16 mouse cellular contexts compared by ENCODE assay signal in genomic region chr7:73198069-73198468, GRCm38 (mm10).
A peak's percentile ranks its signal among the peaks of the same experiment; 100 is the strongest.
DNase-seq lines count a peak whose midpoint lies in the region; ATAC-seq and TF ChIP-seq lines count a peak whose summit lies in the region.
"Had no signal": no experiment of that assay in that cellular context is flagged by ENCODE, and none has a peak within 500 bp of the region (broad histone marks: within the 10 kb centered on the region; RNA-seq: fewer than 3 reads in every experiment).

No protein-coding gene starts in this region.

- no peak for TF ChIP-seq POLR2A in lung, adult 2 months (IDR thresholded peaks at IDR 0.05; ENCODE audit: borderline replicate concordance, extremely low read depth, low read depth, low read length)

- no peak overlapping the region for H3K4me2 ChIP-seq in hindbrain, embryonic 16.5 days (ENCODE audit: low read length)
- H3K4me2 ChIP-seq in neural tube, embryonic 15.5 days, result no peak overlapping the region
- no peak overlapping the region for H3K4me2 ChIP-seq in kidney, embryonic 14.5 days (replicated peaks; ENCODE audit: low read depth, low read length)
- H3K4me2 ChIP-seq: embryonic facial prominence, embryonic 12.5 days; liver, embryonic 13.5 days had no signal

- no peak for TF ChIP-seq CTCF in lung, adult 2 months (IDR thresholded peaks at IDR 0.05; ENCODE audit: insufficient read depth, low read length)

- no peak overlapping the region for H3K9ac ChIP-seq in hindbrain, embryonic 16.5 days (ENCODE audit: low read depth, low read length)
- no peak overlapping the region for H3K9ac ChIP-seq in neural tube, embryonic 15.5 days (replicated peaks)
- H3K9ac ChIP-seq in kidney, embryonic 14.5 days (ENCODE audit: low read depth, low read length), result no peak overlapping the region
- H3K9ac ChIP-seq: embryonic facial prominence, embryonic 12.5 days; liver, embryonic 13.5 days had no signal

- H3K4me3 ChIP-seq in lung, adult 2 months (replicated peaks; ENCODE audit: extremely low read depth, low read depth, low read length), result no peak overlapping the region
- no peak overlapping the region for H3K4me3 ChIP-seq in hindbrain, embryonic 16.5 days (ENCODE audit: low read length)
- no peak overlapping the region for H3K4me3 ChIP-seq in neural tube, embryonic 15.5 days (replicated peaks)
- no peak overlapping the region for H3K4me3 ChIP-seq in kidney, embryonic 14.5 days (ENCODE audit: low read length)
- H3K4me3 ChIP-seq: embryonic facial prominence, embryonic 12.5 days; heart, adult 2 months; liver, embryonic 13.5 days had no signal

- no peaks in the 10 kb centered on the region for H3K4me1 ChIP-seq in lung, adult 2 months (ENCODE audit: control insufficient read depth, insufficient read depth, low read length)
- no peaks in the 10 kb centered on the region; the same call in 1 of the 2 replicates for H3K4me1 ChIP-seq in hindbrain, embryonic 16.5 days (ENCODE audit: control insufficient read depth, insufficient read depth, low read depth, low read length)
- peaks cover 13% of the 10 kb centered on the region; the same call in 1 of the 2 replicates for H3K4me1 ChIP-seq in neural tube, embryonic 15.5 days
- H3K4me1 ChIP-seq in kidney, embryonic 14.5 days (ENCODE audit: control insufficient read depth, insufficient read depth, low read length), result no peaks in the 10 kb centered on the region; the same call in 1 of the 2 replicates
- H3K4me1 ChIP-seq: liver, embryonic 13.5 days had no signal

- peak overlapping the region; percentile 69 for H3K27ac ChIP-seq in hindbrain, embryonic 16.5 days (ENCODE audit: low read depth, low read length)
- H3K27ac ChIP-seq in neural tube, embryonic 15.5 days (replicated peaks), result peak overlapping the region; percentile 82
- no peak overlapping the region for H3K27ac ChIP-seq in kidney, embryonic 14.5 days (ENCODE audit: low read depth, low read length)
- H3K27ac ChIP-seq: embryonic facial prominence, embryonic 12.5 days; heart, adult 2 months; liver, embryonic 13.5 days had no signal

- H3K9me3 ChIP-seq in hindbrain, embryonic 16.5 days (ENCODE audit: control insufficient read depth, low read length), result no peaks in the 10 kb centered on the region; the same call in 1 of the 2 replicates
- no peaks in the 10 kb centered on the region for H3K9me3 ChIP-seq in neural tube, embryonic 15.5 days (replicated peaks)
- H3K9me3 ChIP-seq in kidney, embryonic 14.5 days (ENCODE audit: control insufficient read depth, low read length), result no peaks in the 10 kb centered on the region
- H3K9me3 ChIP-seq: embryonic facial prominence, embryonic 12.5 days had no signal

- ATAC-seq in hindbrain, embryonic 16.5 days, result no peak
- ATAC-seq in neural tube, embryonic 15.5 days (ENCODE audit: low FRiP score), result no peak
- no peak for ATAC-seq in kidney, embryonic 14.5 days (ENCODE audit: low FRiP score, low TSS enrichment)
- ATAC-seq: Patski had no signal

- peak; percentile 16 to 46 for DNase-seq in lung, adult 18-20 months
- DNase-seq in lung, adult 2 months, result no peak
- peak; percentile 99 for DNase-seq in gonadal fat pad, adult 2 months (ENCODE audit: low read depth)
- no peak for DNase-seq in adrenal gland, postnatal 14 days
- DNase-seq: cerebellum, postnatal 14 days; heart, adult 2 months; heart, postnatal 36 days; kidney, adult 2 months; liver, embryonic 13.5 days; right cerebral cortex, adult 18-20 months; thymus, postnatal 25 days had no signal

- WGBS in lung, adult 2 months, result 27% methylated on average over 5 of the region's 5 CpGs
- WGBS in hindbrain, embryonic 16.5 days, result 57% methylated on average over 5 of the region's 5 CpGs
- WGBS in neural tube, embryonic 15.5 days, result 63% methylated on average over 5 of the region's 5 CpGs
- 80% methylated on average over 5 of the region's 5 CpGs for WGBS in kidney, embryonic 14.5 days

- no peaks in the 10 kb centered on the region for H3K27me3 ChIP-seq in hindbrain, embryonic 16.5 days (replicated peaks; ENCODE audit: control insufficient read depth, insufficient read depth, low read length)
- no peaks in the 10 kb centered on the region for H3K27me3 ChIP-seq in neural tube, embryonic 15.5 days (replicated peaks)
- H3K27me3 ChIP-seq in kidney, embryonic 14.5 days (ENCODE audit: control insufficient read depth, insufficient read depth, low read length), result no peaks in the 10 kb centered on the region
- H3K27me3 ChIP-seq: embryonic facial prominence, embryonic 12.5 days; liver, embryonic 13.5 days; Patski had no signal

- no peaks in the 10 kb centered on the region for H3K36me3 ChIP-seq in hindbrain, embryonic 16.5 days (ENCODE audit: control insufficient read depth, insufficient read depth, low read length)
- H3K36me3 ChIP-seq in neural tube, embryonic 15.5 days, result no peaks in the 10 kb centered on the region
- H3K36me3 ChIP-seq in kidney, embryonic 14.5 days (ENCODE audit: control insufficient read depth, insufficient read depth, low read length), result no peaks in the 10 kb centered on the region
- H3K36me3 ChIP-seq: embryonic facial prominence, embryonic 12.5 days; liver, embryonic 13.5 days had no signal

Comparison
In these comparisons a context has a peak if more than half of its experiments do, and no peak if none do; other contexts are left out.
1. DNase-seq: peak in lung, adult 18-20 months (2 of 2) and gonadal fat pad, adult 2 months (single experiment); none in lung, adult 2 months (single experiment) and adrenal gland, postnatal 14 days (single experiment).